Mouse (Mus musculus): ENCODE data around the gene Fam243. TPM values are rescaled to one million over a fixed set of nuclear protein-coding genes. Genes with fewer than 3 reads are reported as not detected.

Fam243 gene
- total and polyA plus RNA-seq, 2 experiments from 2014 or later: not detected

GRCm38 (mm10) chr16:92295328-92295727 lies 25.9 kb downstream of the Fam243 start:
- ATAC-seq: no peak
- H3K36me3 ChIP-seq (ENCODE audit: insufficient read depth, low read length): no peaks in the 10 kb centered on the region

GRCm38 (mm10) chr16:92294267-92294970 lies 26.8 kb downstream of the Fam243 start:
- no peaks in the 10 kb centered on the region for H3K9me3 ChIP-seq (ENCODE audit: low read length)
- no peak overlapping the region for H3K9ac ChIP-seq (replicated peaks; ENCODE audit: low read length)
- TF ChIP-seq CTCF (IDR thresholded peaks at IDR 0.05; ENCODE audit: low read depth): no peak
- no peaks in the 10 kb centered on the region for H3K36me3 ChIP-seq (ENCODE audit: insufficient read depth, low read length)
- DNase-seq (ENCODE audit: low spot score) (no peak), ATAC-seq (no peak)
- no peaks in the 10 kb centered on the region for H3K27me3 ChIP-seq (ENCODE audit: insufficient read depth, low read length)
- H3K4me3 ChIP-seq (ENCODE audit: low read length): no peak overlapping the region
- WGBS: 49% methylated on average over 12 of the region's 12 CpGs
- no peak overlapping the region for H3K27ac ChIP-seq
- H3K4me1 ChIP-seq (ENCODE audit: insufficient read depth, low read length): no peaks in the 10 kb centered on the region
- no peak overlapping the region for H3K4me2 ChIP-seq (ENCODE audit: low read depth, low read length)

More at GRCm38 (mm10) chr16:92295328-92295727, 25.9 kb downstream of the Fam243 start:
- DNase-seq (ENCODE audit: low spot score): no peak
- Histone ChIP-seq H3K4me1 (ENCODE audit: insufficient read depth, low read length) (no peaks in the 10 kb centered on the region), H3K4me2 (ENCODE audit: low read depth, low read length) (no peak overlapping the region), H3K27ac (no peak overlapping the region), H3K9me3 (ENCODE audit: low read length) (no peaks in the 10 kb centered on the region), H3K27me3 (ENCODE audit: insufficient read depth, low read length) (no peaks in the 10 kb centered on the region), H3K4me3 (ENCODE audit: low read length) (no peak overlapping the region), H3K9ac (replicated peaks; ENCODE audit: low read length) (no peak overlapping the region)
- TF ChIP-seq CTCF (IDR thresholded peaks at IDR 0.05; ENCODE audit: low read depth): no peak
- WGBS: 82% methylated on average over 2 of the region's 2 CpGs

GRCm38 (mm10) chr16:92292101-92292500 lies 29.1 kb downstream of the Fam243 start, which contains the start of gene Kcne2:
Kcne2 (plus strand) TSS chr16:92292389.
- H3K9ac ChIP-seq (replicated peaks; ENCODE audit: low read length): no peak within 1 kb of the TSS
- 76% methylated on average over 10 of the region's 10 CpGs for WGBS
- no peak for DNase-seq (ENCODE audit: low spot score)
- no peaks in the 10 kb centered on the region for H3K4me1 ChIP-seq (ENCODE audit: insufficient read depth, low read length)
- H3K27ac ChIP-seq: no peak within 1 kb of the TSS
- H3K9me3 ChIP-seq (ENCODE audit: low read length): no peaks in the 10 kb centered on the region
- no peak for TF ChIP-seq CTCF (IDR thresholded peaks at IDR 0.05; ENCODE audit: low read depth)
- no peaks in the 10 kb centered on the region for H3K27me3 ChIP-seq (ENCODE audit: insufficient read depth, low read length)
- H3K36me3 ChIP-seq (ENCODE audit: insufficient read depth, low read length): no peaks in the 10 kb centered on the region
- no peak within 1 kb of the TSS for H3K4me2 ChIP-seq (ENCODE audit: low read depth, low read length)
- no peak for ATAC-seq
- no peak within 1 kb of the TSS for H3K4me3 ChIP-seq (ENCODE audit: low read length)

DNA sequence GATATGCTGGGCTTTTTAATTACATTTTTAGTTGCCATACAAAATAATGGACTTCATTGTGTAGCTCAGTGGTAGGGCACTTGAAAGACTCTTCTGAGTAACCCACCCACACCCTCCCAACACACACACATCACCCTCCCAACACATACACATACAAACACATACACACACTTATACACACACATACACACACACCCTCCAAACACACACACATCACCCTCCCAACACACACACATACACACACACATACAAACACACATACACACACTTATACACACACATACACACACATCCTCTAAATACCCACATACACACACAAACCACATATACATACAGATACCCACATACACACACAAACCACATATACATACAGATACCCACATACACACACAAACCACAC lies 31.2 kb downstream of the Fam243 start:
- H3K9ac ChIP-seq (replicated peaks; ENCODE audit: low read length): no peak overlapping the region
- no peak overlapping the region for H3K4me3 ChIP-seq (ENCODE audit: low read length)
- H3K27me3 ChIP-seq (ENCODE audit: insufficient read depth, low read length): no peaks in the 10 kb centered on the region
- DNase-seq (ENCODE audit: low spot score) (no peak), ATAC-seq (no peak)
- H3K27ac ChIP-seq: no peak overlapping the region
- H3K4me2 ChIP-seq (ENCODE audit: low read depth, low read length): no peak overlapping the region
- no peaks in the 10 kb centered on the region for H3K9me3 ChIP-seq (ENCODE audit: low read length)
- no peaks in the 10 kb centered on the region for H3K36me3 ChIP-seq (ENCODE audit: insufficient read depth, low read length)
- H3K4me1 ChIP-seq (ENCODE audit: insufficient read depth, low read length): no peaks in the 10 kb centered on the region
- no peak for TF ChIP-seq CTCF (IDR thresholded peaks at IDR 0.05; ENCODE audit: low read depth)

DNA sequence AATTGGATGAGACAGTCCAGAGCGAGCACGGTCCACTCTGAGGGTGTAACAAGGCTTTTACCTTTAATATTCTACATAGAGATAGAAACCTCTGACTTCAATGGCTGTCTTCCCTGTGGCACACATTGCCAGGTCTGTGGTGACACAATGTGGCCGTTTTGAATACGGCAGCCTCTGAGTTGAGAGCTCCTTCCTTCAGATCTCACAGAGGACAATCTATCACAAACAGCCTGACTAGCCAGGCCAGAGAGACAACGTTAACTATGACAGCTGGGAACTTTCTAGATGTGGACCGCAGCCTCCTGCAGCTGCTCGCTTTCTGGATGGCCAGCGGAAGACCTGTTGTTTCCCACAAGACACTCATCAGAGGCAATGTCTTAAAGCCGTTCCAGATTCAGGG lies 32.5 kb downstream of the Fam243 start:
- H3K36me3 ChIP-seq (ENCODE audit: insufficient read depth, low read length): no peaks in the 10 kb centered on the region
- no peaks in the 10 kb centered on the region for H3K27me3 ChIP-seq (ENCODE audit: insufficient read depth, low read length)
- no peaks in the 10 kb centered on the region for H3K9me3 ChIP-seq (ENCODE audit: low read length)
- WGBS: 86% methylated on average over 9 of the region's 9 CpGs
- no peaks in the 10 kb centered on the region for H3K4me1 ChIP-seq (ENCODE audit: insufficient read depth, low read length)
- no peak overlapping the region for H3K4me2 ChIP-seq (ENCODE audit: low read depth, low read length)
- peak; percentile 80 for TF ChIP-seq CTCF (IDR thresholded peaks at IDR 0.05; ENCODE audit: low read depth)
- H3K9ac ChIP-seq (replicated peaks; ENCODE audit: low read length): no peak overlapping the region
- H3K4me3 ChIP-seq (ENCODE audit: low read length): no peak overlapping the region
- ATAC-seq: peak; percentile 61; the same call in 1 of the 2 replicates
- peak; percentile 81 for DNase-seq (ENCODE audit: low spot score)
- no peak overlapping the region for H3K27ac ChIP-seq

DNA sequence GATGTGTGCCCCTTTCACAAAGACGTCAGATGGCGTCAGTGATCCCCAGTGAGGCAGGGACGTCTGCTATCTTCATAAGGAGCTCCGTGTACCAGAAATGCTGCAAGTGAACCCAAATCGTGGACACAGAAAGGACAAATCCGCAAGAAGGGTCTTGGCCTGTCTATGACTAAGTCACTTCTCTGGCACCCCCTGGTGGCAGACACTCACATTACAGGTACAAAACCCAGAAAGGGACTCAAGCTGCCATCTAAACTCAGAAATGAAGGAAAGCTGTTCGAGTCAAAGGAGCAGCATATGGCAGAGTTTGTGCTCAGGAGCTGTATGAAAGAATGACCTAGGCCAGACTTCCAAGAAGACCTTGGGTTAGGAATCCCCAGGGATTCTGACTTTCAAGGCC lies 34.6 kb downstream of the Fam243 start:
- no peaks in the 10 kb centered on the region for H3K4me1 ChIP-seq (ENCODE audit: insufficient read depth, low read length)
- no peak overlapping the region for H3K4me2 ChIP-seq (ENCODE audit: low read depth, low read length)
- no peak overlapping the region for H3K27ac ChIP-seq
- peak; percentile 93 for TF ChIP-seq CTCF (IDR thresholded peaks at IDR 0.05; ENCODE audit: low read depth)
- ATAC-seq: peak; percentile 46
- WGBS: 9% methylated on average over 7 of the region's 7 CpGs
- peak; percentile 94 for DNase-seq (ENCODE audit: low spot score)
- H3K9ac ChIP-seq (replicated peaks; ENCODE audit: low read length): no peak overlapping the region
- no peaks in the 10 kb centered on the region for H3K27me3 ChIP-seq (ENCODE audit: insufficient read depth, low read length)
- H3K9me3 ChIP-seq (ENCODE audit: low read length): no peaks in the 10 kb centered on the region
- H3K36me3 ChIP-seq (ENCODE audit: insufficient read depth, low read length): no peaks in the 10 kb centered on the region
- H3K4me3 ChIP-seq (ENCODE audit: low read length): no peak overlapping the region

DNA sequence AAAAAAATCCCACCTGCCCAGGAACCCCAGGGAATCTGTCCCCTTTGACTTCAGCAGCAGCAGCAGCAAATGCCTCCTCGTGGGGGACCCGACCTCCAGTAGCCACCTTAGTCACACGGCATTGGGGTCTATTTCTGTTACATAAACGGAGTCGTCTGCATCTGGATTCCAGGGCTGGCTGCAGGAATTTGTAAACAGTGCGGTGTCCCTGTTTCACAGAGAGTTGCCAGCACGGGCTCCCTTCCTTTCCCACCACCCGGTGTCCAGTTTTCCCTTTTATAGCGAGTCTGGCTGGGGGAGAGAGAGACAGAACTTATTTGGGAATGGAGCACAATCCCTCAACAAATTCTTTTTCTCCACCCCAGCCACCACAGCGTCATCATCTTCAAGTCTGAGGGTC lies 36.2 kb downstream of the Fam243 start:
- H3K9ac ChIP-seq (replicated peaks; ENCODE audit: low read length): no peak overlapping the region
- H3K4me1 ChIP-seq (ENCODE audit: insufficient read depth, low read length): no peaks in the 10 kb centered on the region
- ATAC-seq (no peak), DNase-seq (ENCODE audit: low spot score) (no peak)
- no peaks in the 10 kb centered on the region for H3K27me3 ChIP-seq (ENCODE audit: insufficient read depth, low read length)
- 65% methylated on average over 10 of the region's 10 CpGs for WGBS
- H3K4me2 ChIP-seq (ENCODE audit: low read depth, low read length): no peak overlapping the region
- TF ChIP-seq CTCF (IDR thresholded peaks at IDR 0.05; ENCODE audit: low read depth): no peak
- no peaks in the 10 kb centered on the region for H3K9me3 ChIP-seq (ENCODE audit: low read length)
- no peak overlapping the region for H3K4me3 ChIP-seq (ENCODE audit: low read length)
- no peak overlapping the region for H3K27ac ChIP-seq
- no peaks in the 10 kb centered on the region for H3K36me3 ChIP-seq (ENCODE audit: insufficient read depth, low read length)

Data from hindbrain, postnatal 0 days (tissue).